In the genomic region with DNA sequence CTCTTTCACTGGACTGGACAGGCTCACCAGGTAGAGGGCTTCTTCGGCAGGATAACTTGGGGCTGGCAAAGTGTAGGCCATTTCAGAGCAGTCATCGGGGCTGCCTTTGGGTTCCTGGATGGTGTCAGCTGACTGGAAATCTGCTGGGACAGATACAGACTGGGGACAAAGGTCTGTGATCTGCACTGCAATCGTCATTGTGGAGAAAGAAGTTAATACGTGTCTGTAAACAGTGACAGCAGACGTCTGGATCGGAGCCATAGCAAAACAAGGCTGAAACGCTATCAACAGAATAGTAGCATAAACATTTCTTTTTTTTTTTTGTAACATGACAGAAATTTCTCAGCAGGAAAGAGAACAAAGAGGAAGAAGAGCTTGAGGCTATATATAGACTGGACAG, we compare ENCODE assay signal across 9 mouse cellular contexts.
A peak's percentile ranks its signal among the peaks of the same experiment; 100 is the strongest.
DNase-seq lines count a peak whose midpoint lies in the region; ATAC-seq lines count a peak whose summit lies in the region.
"Had no signal": no experiment of that assay in that cellular context is flagged by ENCODE, and none has a peak within 500 bp of the region (broad histone marks: within the 10 kb centered on the region; RNA-seq: fewer than 3 reads in every experiment).

No protein-coding gene starts in this region.

- H3K27me3 ChIP-seq in liver, embryonic 12.5 days (replicated peaks): no peaks in the 10 kb centered on the region

- peak; percentile 52; the same call in 1 of the 2 replicates for ATAC-seq in liver, embryonic 12.5 days
- ATAC-seq in megakaryocyte-erythroid progenitor cell, adult 5-6 weeks (replicated peaks; ENCODE audit: low FRiP score, low TSS enrichment, poor library complexity, severe bottlenecking): peak; percentile 37; the same call in 1 of the 2 replicates

- 13% methylated on average over 7 of the region's 7 CpGs for WGBS in liver, embryonic 12.5 days (ENCODE audit: insufficient replicate concordance)

- DNase-seq in adrenal gland, adult (ENCODE audit: inconsistent age in 2 of 2, low spot score in 1 of 2): peak; percentile 23 to 51
- no peak for DNase-seq in adrenal gland, postnatal 25 days
- DNase-seq in heart, postnatal 4 days: peak; percentile 10
- no peak for DNase-seq in right cerebral cortex, postnatal 4 days
- no peak for DNase-seq in layer of hippocampus, adult 9-11 months
- DNase-seq in urinary bladder, adult 2 months (ENCODE audit: low spot score): no peak
- DNase-seq: gastrocnemius, postnatal 36 days had no signal

- H3K4me2 ChIP-seq in liver, embryonic 12.5 days: no peak overlapping the region

- no peak overlapping the region for H3K4me3 ChIP-seq in liver, embryonic 12.5 days

- H3K9me3 ChIP-seq in liver, embryonic 12.5 days (replicated peaks): no peaks in the 10 kb centered on the region

- H3K9ac ChIP-seq in liver, embryonic 12.5 days: no peak overlapping the region

- no peaks in the 10 kb centered on the region for H3K36me3 ChIP-seq in liver, embryonic 12.5 days

- H3K4me1 ChIP-seq in liver, embryonic 12.5 days: 0 out of 2 replicates have a peak, but pooled peaks cover 2% of the 10 kb centered on the region

- H3K27ac ChIP-seq in liver, embryonic 12.5 days: no peak overlapping the region

Comparison
In these comparisons a context has a peak if more than half of its experiments do, and no peak if none do; other contexts are left out.
1. DNase-seq: peak in adrenal gland, adult (2 of 2) and heart, postnatal 4 days (single experiment); none in adrenal gland, postnatal 25 days (single experiment), right cerebral cortex, postnatal 4 days (single experiment), layer of hippocampus, adult 9-11 months (single experiment) and urinary bladder, adult 2 months (single experiment).